Mouse (Mus musculus) right cerebral cortex, adult 18-20 months (tissue): ENCODE results near the gene Mef2c.

ENCODE experiments used
- DNase-seq: peaks from one replicate; pipeline ENCODE4 v3.0.0; 2022; ENCODE audit warnings: mixed read lengths

The Mef2c gene

GRCm38 (mm10) chr13:83612195-83612594 is 108.4 kb downstream of the Mef2c start:
- DNase-seq: no peak

- no peak for DNase-seq
These were observed 112.0 kb downstream of the Mef2c start for GRCm38 (mm10) chr13:83615875-83616274.

- DNase-seq: no peak
These were observed 120.8 kb downstream of the Mef2c start for GRCm38 (mm10) chr13:83624651-83625050.

GRCm38 (mm10) chr13:83627429-83627828 is 123.6 kb downstream of the Mef2c start:
- no peak for DNase-seq

GRCm38 (mm10) chr13:83628139-83628538 is 124.3 kb downstream of the Mef2c start:
- no peak for DNase-seq

- DNase-seq: no peak
These were observed 129.3 kb downstream of the Mef2c start for GRCm38 (mm10) chr13:83633155-83633554.

- no peak for DNase-seq
These were observed 131.4 kb downstream of the Mef2c start for GRCm38 (mm10) chr13:83635218-83635617.

- no peak for DNase-seq
These were observed 133.8 kb downstream of the Mef2c start for GRCm38 (mm10) chr13:83637666-83638065.

- DNase-seq: no peak
These were observed 134.9 kb downstream of the Mef2c start for GRCm38 (mm10) chr13:83638735-83639134.

- DNase-seq: no peak
These were observed 145.2 kb downstream of the Mef2c start for GRCm38 (mm10) chr13:83649051-83649450.

- DNase-seq: peak; percentile 53
These were observed 146.1 kb downstream of the Mef2c start for GRCm38 (mm10) chr13:83649795-83650476.

- no peak for DNase-seq
These were observed 147.0 kb downstream of the Mef2c start for GRCm38 (mm10) chr13:83650807-83651206.

- DNase-seq: no peak
These were observed 148.2 kb downstream of the Mef2c start for GRCm38 (mm10) chr13:83651941-83652548.

- no peak for DNase-seq
These were observed 148.7 kb downstream of the Mef2c start for GRCm38 (mm10) chr13:83652560-83652959.

GRCm38 (mm10) chr13:83654889-83655769 is 151.3 kb downstream of the Mef2c start:
- peak; percentile 89 for DNase-seq

- DNase-seq: peak; percentile 63
These were observed 152.3 kb downstream of the Mef2c start for GRCm38 (mm10) chr13:83656094-83656493.

- DNase-seq: no peak
These were observed 152.9 kb downstream of the Mef2c start for GRCm38 (mm10) chr13:83656773-83657172.

GRCm38 (mm10) chr13:83660722-83661121 is 156.9 kb downstream of the Mef2c start:
- no peak for DNase-seq

GRCm38 (mm10) chr13:83661166-83661565 is 157.3 kb downstream of the Mef2c start:
- DNase-seq: no peak

- no peak for DNase-seq
These were observed 158.3 kb downstream of the Mef2c start for GRCm38 (mm10) chr13:83662089-83662551.

GRCm38 (mm10) chr13:83666179-83666578 is 162.3 kb downstream of the Mef2c start:
- DNase-seq: no peak

GRCm38 (mm10) chr13:83667051-83667450 is 163.2 kb downstream of the Mef2c start:
- DNase-seq: no peak

GRCm38 (mm10) chr13:83707611-83708010 is 203.8 kb downstream of the Mef2c start:
- DNase-seq: no peak
